Mouse (Mus musculus) lung, embryonic 14.5 days (tissue): ENCODE measurements around the gene Hsp90ab1. TPM values are rescaled to one million over a fixed set of nuclear protein-coding genes. Genes with fewer than 3 reads are reported as not detected.
A peak's percentile ranks its signal among the peaks of the same experiment; 100 is the strongest.

ENCODE experiments used
- ATAC-seq: fragments of 200-750 bp; cut with Nextera tagmentation; 2 replicates; pipeline ENCODE4 v1.8.0; 2017; ENCODE audit warnings: mild to moderate bottlenecking, moderate TSS enrichment, moderate library complexity; ENCODE audit not compliant: insufficient read depth
- DNase-seq: peaks from one replicate; pipeline ENCODE4 v3.0.0-alpha.2; 2015
- H3K27ac ChIP-seq: fragments of 300-500 bp; sonication (generic); 2 replicates; pipeline ENCODE4 v1.5.1; 2014; ENCODE audit warnings: low read depth, mild to moderate bottlenecking, moderate library complexity
- H3K27me3 ChIP-seq: fragments of 300-500 bp; sonication (generic); 2 replicates; pipeline ENCODE4 v1.6.1; 2014; ENCODE audit warnings: low read length, control low read depth; ENCODE audit not compliant: insufficient read depth
- H3K36me3 ChIP-seq: fragments of 300-500 bp; sonication (generic); 2 replicates; pipeline ENCODE4 v1.6.1; 2014; ENCODE audit warnings: control low read depth; ENCODE audit not compliant: insufficient read depth
- H3K4me1 ChIP-seq: fragments of 300-500 bp; sonication (generic); 2 replicates; pipeline ENCODE4 v1.6.1; 2014; ENCODE audit warnings: antibody characterized with exemption, control low read depth; ENCODE audit not compliant: insufficient read depth
- H3K4me2 ChIP-seq: fragments of 300-500 bp; sonication (generic); 2 replicates; pipeline ENCODE4 v1.6.1; 2014; ENCODE audit warnings: mild to moderate bottlenecking
- H3K4me3 ChIP-seq: fragments of 300-500 bp; sonication (generic); 2 replicates; pipeline ENCODE4 v1.5.1; 2014; ENCODE audit warnings: low read depth, low read length
- H3K9ac ChIP-seq: fragments of 300-500 bp; sonication (generic); 2 replicates; pipeline ENCODE4 v1.6.1; 2014
- H3K9me3 ChIP-seq: fragments of 300-500 bp; sonication (generic); 2 replicates; pipeline ENCODE4 v1.6.1; 2016; ENCODE audit warnings: low read depth, low read length, control low read depth
- CTCF ChIP-seq: IDR thresholded peaks from 2 replicates; pipeline ENCODE4 v1.5.1; 2016; ENCODE audit warnings: antibody characterized with exemption, low read depth
- WGBS: fragments of 180-500 bp; shearing (Covaris S2); extraction: QIAGEN DNeasy Blood & Tissue Kit; methylation state at CpG from one replicate; pipeline ENCODE4 v1.1.7; 2014; 5-methylcytosine and 5-hydroxymethylcytosine counted together
- polyA plus RNA-seq: library from polyadenylated mRNA; unstranded; fragments of >200 nt; fragmentation: Nextera tagmentation; extraction: Ambion mirVana; gene quantifications from 2 replicates; pipeline ENCODE4 v1.2.1, GENCODE M21; 2014

Gene Hsp90ab1
- polyA plus RNA-seq, 1 experiment from 2014 or later: 1,564 TPM

DNA sequence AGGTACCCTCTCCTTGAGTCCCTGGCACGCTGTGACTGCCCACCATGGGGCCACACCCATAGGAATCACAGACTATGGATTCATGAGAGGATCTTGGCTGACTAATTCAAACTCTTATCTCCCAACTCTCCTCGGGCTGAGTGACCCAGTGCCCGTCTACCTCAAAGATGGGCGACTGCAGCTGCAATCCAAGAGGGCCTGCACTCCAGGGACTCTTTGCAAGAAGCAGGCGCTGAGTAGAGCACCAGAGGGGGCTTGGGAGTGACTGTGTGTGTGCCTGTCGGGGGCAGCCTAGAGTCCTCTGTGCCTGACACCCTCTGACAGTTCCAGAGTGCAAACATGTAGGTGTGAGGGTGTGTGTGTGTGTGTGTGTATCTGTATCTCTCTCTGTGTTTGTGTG, 30.9 kb downstream of the Hsp90ab1 start:
- ATAC-seq: no peak
- no peak for TF ChIP-seq CTCF
- no peak for DNase-seq

DNA sequence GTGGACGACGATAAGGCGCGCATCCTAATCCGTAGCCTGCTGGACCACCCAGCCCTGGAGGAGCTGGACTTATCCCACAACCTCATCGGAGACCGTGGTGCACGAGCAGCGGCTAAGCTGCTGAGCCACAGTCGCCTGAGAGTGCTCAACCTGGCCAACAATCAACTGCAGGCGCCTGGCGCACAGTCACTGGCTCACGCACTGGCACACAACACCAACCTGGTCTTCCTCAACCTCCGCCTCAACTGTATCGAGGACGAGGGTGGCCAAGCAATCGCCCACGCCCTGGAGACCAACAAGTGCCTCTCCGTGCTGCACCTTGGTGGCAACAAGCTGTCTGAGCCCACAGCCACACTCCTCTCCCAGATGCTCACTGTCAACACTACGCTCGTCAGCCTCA, 33.4 kb downstream of the Hsp90ab1 start:
- Histone ChIP-seq H3K4me3 (no peak overlapping the region), H3K9me3 (no peaks in the 10 kb centered on the region), H3K4me1 (peaks cover 5% of the 10 kb centered on the region; the same call in 1 of the 2 replicates), H3K27ac (no peak overlapping the region), H3K27me3 (peaks cover 63% of the 10 kb centered on the region), H3K9ac (no peak overlapping the region), H3K36me3 (no peaks in the 10 kb centered on the region), H3K4me2 (no peak overlapping the region)
- no peak for ATAC-seq
- DNase-seq: no peak
- WGBS: 70% methylated on average over 21 of the region's 21 CpGs
- no peak for TF ChIP-seq CTCF

More for the DNA sequence above, 30.9 kb downstream of the Hsp90ab1 start:
- Histone ChIP-seq H3K4me1 (peaks cover 10% of the 10 kb centered on the region; the same call in 1 of the 2 replicates), H3K4me2 (no peak overlapping the region), H3K27me3 (peaks cover 71% of the 10 kb centered on the region), H3K4me3 (no peak overlapping the region), H3K9me3 (no peaks in the 10 kb centered on the region), H3K9ac (no peak overlapping the region), H3K36me3 (0 out of 2 replicates have a peak, but pooled peaks cover 3% of the 10 kb centered on the region), H3K27ac (no peak overlapping the region)
- 21% methylated on average over 6 of the region's 6 CpGs for WGBS

- no peaks in the 10 kb centered on the region for H3K4me1 ChIP-seq
- no peak overlapping the region for H3K27ac ChIP-seq
- no peak for ATAC-seq
- WGBS: 56% methylated on average over 4 of the region's 4 CpGs
- DNase-seq: no peak
- no peak overlapping the region for H3K4me2 ChIP-seq
- H3K4me3 ChIP-seq: no peak overlapping the region
- no peak for TF ChIP-seq CTCF
- peaks cover 53% of the 10 kb centered on the region for H3K27me3 ChIP-seq
- H3K9me3 ChIP-seq: no peaks in the 10 kb centered on the region
- H3K36me3 ChIP-seq: no peaks in the 10 kb centered on the region
- H3K9ac ChIP-seq: no peak overlapping the region
Measured at GRCm38 (mm10) chr17:45538394-45538793, 34.7 kb downstream of the Hsp90ab1 start.

DNA sequence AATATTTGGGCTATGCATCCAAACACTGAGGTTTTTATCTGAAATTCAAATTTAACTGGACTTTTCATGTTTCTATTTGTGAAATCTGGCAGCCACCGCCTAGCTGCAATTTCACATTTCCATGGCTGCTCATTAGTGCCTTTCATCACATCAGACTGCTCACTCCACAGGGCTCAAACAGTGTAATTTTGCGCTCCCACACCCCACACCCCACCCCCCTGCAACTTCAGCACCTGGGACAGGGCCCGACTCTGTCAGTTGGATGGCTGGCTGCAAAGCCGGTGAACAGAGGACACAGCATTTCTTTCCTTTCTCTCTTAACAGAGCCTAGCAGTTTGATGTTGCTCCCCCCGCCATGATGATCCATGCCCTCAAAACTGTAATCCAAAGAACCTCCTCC, 36.8 kb downstream of the Hsp90ab1 start:
- Histone ChIP-seq H3K27ac (no peak overlapping the region), H3K4me1 (no peaks in the 10 kb centered on the region), H3K36me3 (no peaks in the 10 kb centered on the region), H3K27me3 (peaks cover 50% of the 10 kb centered on the region), H3K9me3 (no peaks in the 10 kb centered on the region), H3K4me3 (no peak overlapping the region), H3K4me2 (no peak overlapping the region), H3K9ac (no peak overlapping the region)
- TF ChIP-seq CTCF: no peak
- WGBS: 14% methylated on average over 5 of the region's 5 CpGs
- ATAC-seq (no peak), DNase-seq (peak; percentile 51)

- Histone ChIP-seq H3K4me1 (no peaks in the 10 kb centered on the region), H3K36me3 (no peaks in the 10 kb centered on the region), H3K4me3 (no peak overlapping the region), H3K9ac (no peak overlapping the region), H3K27me3 (peaks cover 48% of the 10 kb centered on the region), H3K9me3 (no peaks in the 10 kb centered on the region), H3K27ac (no peak overlapping the region), H3K4me2 (no peak overlapping the region)
- no peak for DNase-seq
- WGBS: 45% methylated on average over 15 of the region's 15 CpGs
- no peak for TF ChIP-seq CTCF
- no peak for ATAC-seq
Measured at GRCm38 (mm10) chr17:45532896-45533295, 40.2 kb downstream of the Hsp90ab1 start.

DNA sequence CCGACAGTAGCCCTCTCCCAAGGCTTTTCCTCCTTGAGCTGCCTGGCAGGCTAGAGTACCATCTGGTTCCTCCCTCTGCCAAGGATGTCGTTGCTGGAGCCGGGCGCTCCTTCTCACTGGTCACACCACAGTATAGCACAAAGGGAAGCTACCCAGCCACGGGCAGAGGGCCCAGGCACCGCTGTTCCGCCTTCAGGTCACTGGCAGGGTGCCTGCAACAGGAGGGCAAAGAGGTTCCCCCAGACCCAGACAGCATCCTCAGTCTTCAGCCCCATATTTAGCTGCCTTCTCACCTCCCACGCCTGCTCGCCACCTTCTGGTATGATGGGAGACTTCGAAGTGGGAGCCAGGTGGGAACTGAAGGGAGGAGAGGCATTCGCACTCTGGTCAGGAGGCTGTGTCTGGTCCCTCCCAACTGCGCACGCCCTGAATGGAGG, 42.7 kb downstream of the Hsp90ab1 start:
- TF ChIP-seq CTCF: no peak
- no peak for DNase-seq
- Histone ChIP-seq H3K4me1 (no peaks in the 10 kb centered on the region), H3K36me3 (no peaks in the 10 kb centered on the region), H3K27me3 (peaks cover 41% of the 10 kb centered on the region), H3K27ac (no peak overlapping the region), H3K9ac (no peak overlapping the region), H3K4me3 (no peak overlapping the region), H3K9me3 (no peaks in the 10 kb centered on the region), H3K4me2 (no peak overlapping the region)
- ATAC-seq: no peak
- WGBS: 44% methylated on average over 13 of the region's 13 CpGs

DNA sequence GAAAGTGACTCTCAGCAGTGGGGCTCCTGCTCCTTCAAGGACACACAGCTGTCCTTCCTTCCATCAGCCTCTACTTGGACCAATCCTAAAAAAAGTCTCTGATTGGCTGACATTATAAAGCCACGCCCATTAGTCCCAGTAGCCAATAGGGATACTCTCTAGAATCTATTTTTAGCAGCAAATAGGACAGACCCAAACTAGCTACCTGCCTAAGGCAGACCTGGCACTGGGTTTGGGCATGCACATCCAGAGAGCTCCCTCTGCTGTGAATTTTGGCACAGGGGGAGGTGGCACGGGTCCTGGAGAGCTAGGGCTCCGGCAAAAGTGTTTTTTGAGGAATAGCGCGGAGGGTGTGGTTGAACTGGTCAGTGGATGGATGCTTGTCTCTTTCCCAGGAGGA, 46.5 kb downstream of the Hsp90ab1 start:
- H3K27ac ChIP-seq: no peak overlapping the region
- H3K4me1 ChIP-seq: no peaks in the 10 kb centered on the region
- H3K9me3 ChIP-seq: no peaks in the 10 kb centered on the region
- DNase-seq (no peak), ATAC-seq (no peak)
- no peak overlapping the region for H3K4me2 ChIP-seq
- no peaks in the 10 kb centered on the region for H3K36me3 ChIP-seq
- no peak overlapping the region for H3K9ac ChIP-seq
- 21% methylated on average over 5 of the region's 5 CpGs for WGBS
- no peak overlapping the region for H3K4me3 ChIP-seq
- TF ChIP-seq CTCF: no peak
- H3K27me3 ChIP-seq: peaks cover 18% of the 10 kb centered on the region

DNA sequence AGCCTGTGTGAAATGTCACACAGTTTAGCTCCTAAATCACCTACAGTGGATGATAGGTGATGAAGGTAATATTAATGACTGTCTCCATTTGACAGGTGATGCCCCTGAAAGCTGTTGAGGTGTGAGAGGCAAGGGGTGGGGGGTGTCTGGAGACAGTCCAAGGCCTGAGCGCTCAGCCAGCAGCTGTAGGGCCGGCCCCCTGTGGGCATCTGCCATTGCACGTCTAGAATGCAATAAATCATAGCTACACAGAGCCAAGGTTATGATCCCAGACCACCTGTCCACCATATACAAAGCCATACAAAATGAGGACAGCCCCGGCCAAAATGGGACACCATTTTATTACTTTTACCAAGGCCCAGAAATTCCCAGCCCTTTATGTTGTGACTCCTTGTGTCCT, 48.1 kb downstream of the Hsp90ab1 start:
- TF ChIP-seq CTCF: no peak
- WGBS: 57% methylated on average over 4 of the region's 4 CpGs

More for the DNA sequence above, 48.1 kb downstream of the Hsp90ab1 start:
- H3K27ac ChIP-seq: no peak overlapping the region
- H3K9me3 ChIP-seq: no peaks in the 10 kb centered on the region
- 0 out of 2 replicates have a peak, but pooled peaks cover 6% of the 10 kb centered on the region for H3K36me3 ChIP-seq
- peaks cover 11% of the 10 kb centered on the region; the same call in 1 of the 2 replicates for H3K27me3 ChIP-seq
- no peak overlapping the region for H3K4me2 ChIP-seq
- DNase-seq (no peak), ATAC-seq (no peak)
- H3K4me3 ChIP-seq: no peak overlapping the region
- no peaks in the 10 kb centered on the region for H3K4me1 ChIP-seq
- no peak overlapping the region for H3K9ac ChIP-seq
